Mouse (Mus musculus) kidney, postnatal 36 days (tissue): ENCODE measurements at regions not wholly inside any gene's neighbourhood (a gene's known extent, or its start where the extent isn't known, plus 50 kb on each side); places are given as distances from the start of the nearest gene placed in this dataset.

Source experiments
- DNase-seq, 2 experiments: peaks; one replicate each; pipeline ENCODE4 v3.0.0; 2021 to 2022; ENCODE audit warnings: mixed read lengths in 2 of 2

DNA sequence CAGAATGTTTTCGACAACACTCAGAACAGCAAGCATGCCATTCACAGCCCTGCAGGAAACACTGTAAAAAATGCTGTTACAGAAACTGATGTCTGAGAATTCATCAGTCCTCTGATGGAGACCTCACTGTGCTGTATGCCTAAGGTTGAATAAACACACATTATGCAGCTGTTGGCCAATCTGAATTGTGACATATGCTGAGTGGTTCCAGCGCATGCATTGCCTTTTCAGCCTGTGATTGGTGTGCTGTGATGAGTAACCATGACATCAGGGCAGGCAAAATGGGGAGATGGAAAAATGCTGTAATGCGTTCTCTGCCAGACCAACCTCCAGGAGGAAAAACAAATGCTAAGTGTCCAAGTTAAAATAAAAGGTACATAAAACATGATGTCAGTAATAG lies 620.3 kb downstream of the Utrn start:
- DNase-seq, result no peak

- DNase-seq, result no peak
These were observed 615.9 kb downstream of the Utrn start for GRCm38 (mm10) chr10:12253274-12253673.

DNA sequence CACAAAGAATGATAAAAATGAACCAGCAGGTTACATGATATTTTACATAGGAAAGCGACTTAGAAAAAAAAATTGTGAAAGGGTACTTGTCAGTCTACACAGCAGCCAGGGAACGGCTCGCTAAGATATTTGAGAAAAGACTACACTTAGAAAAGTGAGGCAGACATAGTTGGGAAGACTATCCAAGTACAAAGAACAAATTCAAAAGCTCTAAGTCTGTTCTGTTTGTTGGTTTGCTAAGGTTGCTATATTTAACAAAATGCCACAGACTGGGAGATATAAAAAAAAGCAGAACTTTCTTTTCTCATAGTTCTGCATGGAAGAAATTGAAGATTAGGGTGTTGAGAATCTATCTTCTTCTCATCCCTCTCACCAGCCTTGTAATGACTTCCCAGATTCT lies 583.5 kb downstream of the Utrn start:
- no peak for DNase-seq

DNA sequence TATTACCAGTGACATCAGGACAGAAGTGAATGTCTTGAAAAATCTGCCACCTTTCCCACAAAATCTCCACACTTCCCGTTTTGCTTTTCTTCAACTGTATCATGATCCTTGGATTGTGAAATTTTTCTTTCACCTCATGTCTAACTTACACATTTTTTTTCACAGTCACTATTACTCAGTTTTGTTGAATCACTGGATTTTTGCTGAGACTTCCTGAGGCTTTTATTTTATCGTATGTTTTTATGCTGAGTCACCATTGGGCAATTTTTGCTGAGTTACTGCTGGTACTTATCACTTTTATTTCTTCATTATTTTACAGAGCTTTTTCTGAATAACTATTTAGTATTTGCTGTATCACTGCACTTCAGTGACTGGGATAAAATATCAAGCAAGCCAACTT lies 570.3 kb downstream of the Utrn start:
- no peak for DNase-seq

- no peak for DNase-seq
These were observed 566.8 kb downstream of the Utrn start for GRCm38 (mm10) chr10:12302396-12302795.

GRCm38 (mm10) chr10:12320311-12320710 lies 548.9 kb downstream of the Utrn start:
- no peak for DNase-seq
